Mouse (Mus musculus) T-helper 1 cell (primary cell): ENCODE measurements at regions not wholly inside any gene's neighbourhood (a gene's known extent, or its start where the extent isn't known, plus 50 kb on each side); places are given as distances from the start of the nearest gene placed in this dataset.

ENCODE experiments used
- in situ Hi-C: fragments of 300-600 bp; cut with MboI, MseI; formaldehyde crosslinking; loops from one replicate; pipeline ENCODE4 v1.15.1; 2025; ENCODE audit warnings: high pct_unique_total_duplicates

DNA sequence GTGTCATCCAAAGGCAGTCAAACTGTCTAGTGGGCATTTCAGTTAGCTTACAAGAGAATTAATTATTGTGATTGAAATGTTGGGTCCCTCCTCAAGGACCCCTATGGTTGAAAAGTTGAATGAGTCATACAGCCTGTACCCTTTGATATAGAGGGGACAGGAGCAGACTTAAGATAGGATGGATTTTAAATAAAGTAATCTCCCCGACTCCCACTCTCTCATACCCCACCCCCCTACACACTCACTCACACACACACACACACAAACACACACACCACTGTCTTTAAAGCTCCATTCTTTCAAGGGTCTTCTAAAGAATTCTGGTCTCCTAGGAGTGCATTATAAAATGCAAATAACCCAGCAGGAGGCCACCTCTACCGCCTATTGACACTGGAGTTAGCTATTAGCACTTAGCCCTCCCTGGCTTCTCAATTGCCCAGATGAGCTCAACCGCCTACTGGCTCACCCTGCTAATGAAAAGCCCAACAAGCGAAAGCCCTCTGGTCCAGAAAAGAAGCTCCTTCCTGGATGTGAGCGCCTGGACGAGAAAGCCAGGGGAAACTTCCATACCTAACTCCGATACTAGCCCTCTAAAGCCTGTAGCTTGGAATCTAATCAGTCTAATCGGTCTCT is 236.3 kb upstream of the Rgma start:
- in situ Hi-C loops, result loop anchor here (10.0 kb wide), 1 partner anchor 704 kb away; no protein-coding TSS in a partner anchor

DNA sequence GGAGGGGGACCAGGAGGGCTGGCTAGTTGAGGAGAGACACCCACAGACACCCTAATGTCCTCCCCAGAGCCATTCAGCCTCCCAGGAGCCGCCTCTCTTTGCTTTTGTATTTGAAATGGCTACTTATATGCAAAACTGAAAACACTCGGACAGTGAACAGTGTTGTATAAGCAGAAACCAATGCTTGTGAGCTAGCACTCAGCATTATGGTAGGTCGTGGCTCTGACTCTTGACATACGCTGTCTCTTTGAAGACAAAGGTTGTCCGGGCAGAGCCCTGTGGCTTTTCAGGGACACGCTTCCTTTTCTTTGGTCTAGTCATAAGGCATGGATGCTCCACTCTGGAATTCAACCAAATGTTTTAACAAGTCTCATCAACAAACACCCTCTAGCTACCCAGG is 235.4 kb upstream of the Rgma start:
- in situ Hi-C loops, result loop anchor here (10.0 kb wide), 1 partner anchor 705 kb away; no protein-coding TSS in a partner anchor

DNA sequence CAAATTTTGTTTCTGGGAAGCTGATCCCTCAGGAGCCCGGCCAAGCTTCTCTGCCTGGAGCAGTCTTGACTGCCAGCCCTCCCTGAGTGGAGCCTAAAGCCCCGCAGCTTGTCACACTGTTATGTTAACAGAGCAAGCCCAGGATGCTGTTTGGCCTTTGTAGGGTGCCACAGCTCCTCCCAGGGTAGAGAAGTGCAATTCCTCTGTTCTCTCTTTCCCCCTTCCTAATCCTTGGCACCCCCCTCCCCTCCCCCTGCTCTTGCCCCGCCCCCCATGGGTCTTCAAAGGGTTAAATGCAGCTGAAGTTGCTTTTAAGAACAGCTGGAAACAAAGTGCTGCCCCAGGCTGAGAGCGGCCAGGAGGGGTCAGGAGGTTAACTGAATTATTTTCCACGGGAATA is 234.1 kb upstream of the Rgma start:
- in situ Hi-C loops, result no loop called here

DNA sequence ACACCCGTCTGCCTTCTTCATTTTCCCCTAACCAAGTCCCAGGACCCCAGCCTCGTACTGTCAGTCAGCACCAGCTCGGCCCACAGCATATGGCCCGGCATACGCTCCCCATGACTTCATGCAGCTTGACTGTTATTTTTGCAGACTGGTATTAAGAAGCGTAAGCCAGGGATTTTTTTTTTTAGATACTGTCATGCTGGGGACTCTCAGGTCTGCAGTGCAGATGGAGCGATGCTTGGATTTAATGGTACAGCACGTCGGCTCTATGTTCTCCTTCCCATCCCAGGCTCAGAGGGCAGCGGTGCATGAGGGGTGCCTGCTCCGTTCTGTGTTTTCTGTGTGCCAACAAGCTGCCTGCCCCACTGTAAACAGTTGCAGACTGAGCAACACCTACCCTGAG is 231.4 kb upstream of the Rgma start:
- in situ Hi-C loops, result no loop called here

DNA sequence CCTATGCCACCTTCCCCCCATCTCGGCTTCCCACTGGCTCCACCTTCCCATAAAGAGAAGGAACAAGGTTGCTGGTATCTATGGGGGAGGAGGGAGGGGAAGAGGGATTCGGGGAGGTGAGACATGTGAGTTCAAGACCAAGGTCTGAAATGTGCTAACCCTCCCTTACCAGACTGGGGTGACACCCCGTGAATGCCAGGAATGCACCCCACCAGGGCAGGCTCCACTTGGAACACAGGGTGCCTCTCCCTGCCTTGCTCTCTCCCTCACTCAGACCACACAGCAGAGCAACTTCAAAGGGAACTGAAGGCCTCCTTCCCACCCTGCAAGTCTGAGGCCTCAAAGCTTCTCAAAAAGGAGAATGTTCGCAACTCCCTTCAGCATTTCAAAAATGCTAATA is 230.5 kb upstream of the Rgma start:
- in situ Hi-C loops, result no loop called here

DNA sequence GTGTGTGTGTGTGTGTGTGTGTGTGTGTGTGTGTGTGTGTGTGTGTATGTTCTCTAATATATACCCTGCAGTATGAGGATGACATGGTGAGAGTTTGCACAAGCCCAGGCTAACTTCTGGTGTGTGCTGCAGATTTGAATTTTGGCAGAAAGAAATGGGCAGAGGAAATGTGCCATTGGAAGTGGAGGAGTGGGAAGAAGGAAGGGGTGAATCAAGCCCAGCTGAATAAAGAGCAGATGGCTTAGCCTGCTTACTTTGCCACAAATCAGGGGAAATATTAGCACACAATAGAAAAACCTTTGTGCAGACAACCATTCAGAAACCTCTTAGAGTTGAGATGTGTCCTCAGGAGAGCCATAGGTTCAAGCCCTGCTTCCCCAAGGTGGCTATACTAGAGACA is 228.1 kb upstream of the Rgma start:
- in situ Hi-C loops, result no loop called here

DNA sequence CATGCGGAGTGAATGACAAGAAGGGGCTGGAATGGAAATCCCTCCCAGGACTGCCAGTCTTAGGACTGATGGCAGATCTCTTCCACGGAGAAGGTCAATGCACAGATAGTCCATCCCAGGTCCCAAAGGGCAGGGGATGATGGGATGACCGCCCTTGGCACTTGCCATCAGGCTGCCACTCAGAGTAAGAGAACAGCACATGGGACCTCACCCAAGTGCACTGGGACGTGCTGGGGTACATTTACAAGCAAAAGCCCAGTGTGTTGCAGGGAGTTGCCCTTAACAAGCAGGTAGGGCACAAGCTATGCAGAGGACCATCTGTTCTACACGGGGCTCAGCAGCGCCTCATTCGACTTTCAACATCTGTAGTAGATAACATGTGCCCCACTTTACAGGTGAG is 224.9 kb upstream of the Rgma start:
- in situ Hi-C loops, result no loop called here

DNA sequence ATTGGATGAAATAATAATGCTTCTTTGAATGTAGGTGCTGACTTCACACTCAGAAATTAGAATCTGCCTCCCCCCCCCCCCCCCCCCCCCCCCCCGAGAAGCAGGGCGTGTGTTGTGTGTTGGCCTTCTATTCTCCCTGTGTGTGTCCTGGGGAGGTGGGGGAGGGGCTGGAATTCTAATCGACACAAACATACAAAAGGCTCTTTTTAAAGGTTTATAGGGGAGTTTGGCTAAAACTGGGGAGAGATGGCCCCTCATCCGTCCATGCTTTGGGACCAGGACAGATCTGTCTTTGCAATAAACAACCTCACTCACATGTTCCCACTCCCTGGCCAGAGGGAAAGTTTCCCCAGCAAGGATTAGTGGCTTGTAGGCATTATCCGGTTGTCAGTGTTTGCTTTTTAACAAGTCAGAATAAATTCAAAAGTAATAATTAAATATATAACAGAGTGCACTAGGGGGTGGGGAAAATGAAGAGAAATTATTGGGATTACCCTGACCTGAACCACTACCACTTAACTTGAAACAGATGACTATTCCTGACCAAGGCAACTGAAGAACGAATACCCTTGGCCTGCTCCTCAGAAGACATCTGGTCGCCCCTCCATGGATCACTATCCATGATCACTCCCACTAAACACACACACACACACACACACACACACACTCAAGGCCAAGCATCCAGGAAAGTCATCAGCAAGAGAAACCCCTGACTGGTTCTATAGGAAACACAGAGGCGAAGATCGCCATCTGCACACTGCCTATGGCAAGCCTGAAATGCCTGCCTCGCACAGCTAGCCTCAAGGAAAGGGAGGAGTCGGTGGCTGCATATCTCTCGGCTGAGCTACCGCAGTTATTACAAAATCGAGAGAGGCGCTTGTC is 223.5 kb upstream of the Rgma start:
- in situ Hi-C loops, result no loop called here

DNA sequence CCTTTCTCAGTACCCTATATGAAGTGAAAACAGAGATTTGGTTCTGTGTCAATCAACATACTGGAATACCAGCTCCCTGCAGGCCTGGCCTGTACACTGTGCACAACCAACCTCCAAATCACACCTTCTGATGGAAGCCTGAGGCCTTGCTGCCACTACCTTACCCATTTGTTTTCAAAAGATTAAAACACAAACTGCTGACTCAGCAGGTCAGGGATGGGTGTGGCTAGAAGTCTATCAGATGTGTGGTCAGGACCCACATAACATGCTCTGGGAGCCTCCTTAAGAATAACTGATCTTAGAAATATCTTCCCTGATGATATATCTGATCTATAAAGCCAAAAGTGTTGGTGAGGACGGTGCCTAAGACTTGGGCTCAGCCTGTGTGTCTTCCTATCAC is 221.6 kb upstream of the Rgma start:
- in situ Hi-C loops, result no loop called here

DNA sequence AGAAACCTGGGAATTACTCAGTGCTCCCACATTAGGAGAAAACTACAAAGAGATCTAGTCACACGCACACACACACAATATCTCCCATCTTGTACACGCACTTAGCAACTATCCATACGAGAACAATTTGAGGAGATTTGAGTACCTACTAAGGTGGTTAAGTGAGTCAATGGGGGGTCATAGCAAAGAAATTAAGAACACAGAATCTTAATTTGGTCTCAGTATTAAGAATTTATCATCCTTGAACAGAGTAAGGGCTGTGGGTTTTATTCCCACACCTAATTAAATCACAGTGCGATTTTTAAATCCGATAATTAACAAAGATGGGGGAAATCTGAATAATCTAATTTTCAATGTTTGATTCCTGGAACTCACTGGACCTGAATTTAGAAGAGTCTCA is 216.5 kb upstream of the Rgma start:
- in situ Hi-C loops, result no loop called here

DNA sequence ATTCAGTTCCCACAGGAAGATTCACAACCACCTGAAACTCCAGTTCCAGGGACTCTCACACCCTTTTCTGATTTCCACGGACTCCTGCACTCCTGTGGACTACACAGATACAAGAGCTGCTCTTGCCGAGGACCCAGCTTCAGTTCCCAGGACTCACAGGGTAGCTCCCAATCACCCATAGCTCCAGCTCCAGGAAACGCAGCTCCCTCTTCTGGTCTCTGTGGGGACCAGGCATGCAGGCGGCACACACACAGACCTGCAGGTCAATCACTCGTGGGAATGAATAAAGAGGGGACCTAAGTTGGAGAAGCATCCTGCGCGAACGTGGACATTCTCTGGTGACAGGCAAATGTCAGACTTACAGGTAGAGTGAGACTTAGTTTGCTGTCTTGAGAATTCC is 214.3 kb upstream of the Rgma start:
- in situ Hi-C loops, result no loop called here

DNA sequence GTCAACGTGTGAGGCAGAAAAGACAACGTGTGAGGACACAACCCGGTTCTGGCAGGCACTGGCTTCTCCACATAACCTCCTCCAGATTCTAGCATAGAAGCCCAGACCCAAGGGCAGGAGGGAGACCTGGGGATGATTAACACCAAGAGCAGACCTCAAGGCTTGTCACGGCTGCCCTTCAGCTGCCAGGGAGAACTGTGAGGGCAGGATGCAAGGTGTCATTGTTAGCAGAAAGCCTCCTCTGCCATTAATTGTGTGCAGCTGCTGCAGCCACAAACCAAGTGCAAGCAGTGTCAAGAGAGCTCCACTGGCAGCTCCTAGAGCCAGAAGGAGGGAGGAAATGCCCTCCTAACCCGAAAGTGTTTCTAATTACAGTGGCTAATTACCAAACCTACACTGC is 211.6 kb upstream of the Rgma start:
- in situ Hi-C loops, result no loop called here

DNA sequence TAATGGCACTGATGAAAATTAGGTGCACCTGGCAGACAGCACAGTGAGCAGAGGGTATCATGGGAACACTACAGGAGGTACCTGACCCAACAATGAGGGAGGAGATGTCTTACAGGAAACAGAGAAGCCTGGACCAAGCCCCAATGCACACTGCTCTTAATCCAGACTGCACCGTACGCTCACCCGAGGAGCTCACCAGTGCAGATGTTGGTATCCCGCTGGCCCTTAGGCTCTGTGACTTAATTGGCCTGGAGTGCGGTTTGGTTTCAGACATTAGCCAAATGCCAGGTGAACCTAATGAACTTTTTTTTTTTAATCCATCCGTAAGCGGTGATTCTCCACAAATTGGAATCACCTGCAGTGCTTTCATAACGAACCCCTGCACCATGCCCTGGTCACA is 209.8 kb upstream of the Rgma start:
- in situ Hi-C loops, result no loop called here

DNA sequence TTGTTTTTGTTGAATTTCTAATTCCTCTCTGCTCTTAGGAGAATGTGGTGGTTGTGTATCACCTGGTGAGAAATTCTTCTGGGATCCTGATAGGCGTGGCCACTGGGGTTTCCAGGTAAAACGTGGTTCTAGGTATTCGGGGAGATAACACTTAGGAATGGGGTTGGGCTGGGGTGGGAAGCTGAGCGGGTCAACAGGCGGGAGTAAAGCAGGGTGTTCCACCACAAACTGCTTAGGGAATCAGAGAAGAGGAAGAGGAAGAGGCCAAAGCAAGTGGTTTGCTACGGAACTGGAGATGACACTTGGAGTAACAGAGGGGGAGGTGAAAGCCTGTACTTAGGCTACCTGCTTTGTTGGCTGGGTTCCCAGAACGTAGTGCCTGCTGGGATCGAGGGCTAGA is 205.9 kb upstream of the Rgma start:
- in situ Hi-C loops, result no loop called here

DNA sequence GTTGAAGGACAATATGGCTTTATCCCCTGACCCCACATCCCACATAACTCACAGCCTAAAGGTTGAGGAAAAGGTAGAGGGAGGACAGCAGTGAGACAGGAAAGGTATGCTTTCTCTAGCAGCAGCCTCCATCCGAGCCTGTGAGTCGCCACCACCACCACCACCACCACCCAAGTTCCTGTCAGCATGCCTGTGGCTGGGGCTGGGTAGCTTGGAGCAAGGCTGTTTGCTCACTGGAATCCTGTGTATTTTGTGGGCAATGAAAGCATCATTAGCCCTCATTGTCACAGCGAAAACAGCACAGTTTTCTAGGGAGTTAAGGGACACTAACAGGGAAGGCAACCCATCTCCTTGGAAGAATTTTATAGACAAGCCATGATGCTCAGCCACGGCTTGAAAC is 202.7 kb upstream of the Rgma start:
- in situ Hi-C loops, result no loop called here

DNA sequence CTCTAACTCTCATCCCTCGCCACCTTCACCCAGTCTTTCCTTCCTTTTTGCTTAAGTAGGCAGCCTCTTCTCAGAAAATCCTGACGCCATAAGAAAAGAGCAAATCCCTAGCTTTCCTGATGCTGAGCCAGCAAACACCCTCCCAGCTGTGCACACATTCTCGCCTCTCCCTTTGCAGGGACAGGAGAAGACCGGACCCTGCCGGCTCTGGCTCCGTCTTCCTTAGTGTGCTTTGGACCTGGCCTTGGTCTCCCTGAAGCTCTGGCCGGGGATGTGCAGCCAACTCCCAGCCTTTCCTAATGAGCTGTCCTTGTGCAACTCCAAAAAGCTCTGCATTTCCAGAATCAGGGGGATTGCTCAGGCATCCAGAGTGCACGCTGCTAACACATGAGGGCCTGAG is 191.5 kb upstream of the Rgma start:
- in situ Hi-C loops, result no loop called here

DNA sequence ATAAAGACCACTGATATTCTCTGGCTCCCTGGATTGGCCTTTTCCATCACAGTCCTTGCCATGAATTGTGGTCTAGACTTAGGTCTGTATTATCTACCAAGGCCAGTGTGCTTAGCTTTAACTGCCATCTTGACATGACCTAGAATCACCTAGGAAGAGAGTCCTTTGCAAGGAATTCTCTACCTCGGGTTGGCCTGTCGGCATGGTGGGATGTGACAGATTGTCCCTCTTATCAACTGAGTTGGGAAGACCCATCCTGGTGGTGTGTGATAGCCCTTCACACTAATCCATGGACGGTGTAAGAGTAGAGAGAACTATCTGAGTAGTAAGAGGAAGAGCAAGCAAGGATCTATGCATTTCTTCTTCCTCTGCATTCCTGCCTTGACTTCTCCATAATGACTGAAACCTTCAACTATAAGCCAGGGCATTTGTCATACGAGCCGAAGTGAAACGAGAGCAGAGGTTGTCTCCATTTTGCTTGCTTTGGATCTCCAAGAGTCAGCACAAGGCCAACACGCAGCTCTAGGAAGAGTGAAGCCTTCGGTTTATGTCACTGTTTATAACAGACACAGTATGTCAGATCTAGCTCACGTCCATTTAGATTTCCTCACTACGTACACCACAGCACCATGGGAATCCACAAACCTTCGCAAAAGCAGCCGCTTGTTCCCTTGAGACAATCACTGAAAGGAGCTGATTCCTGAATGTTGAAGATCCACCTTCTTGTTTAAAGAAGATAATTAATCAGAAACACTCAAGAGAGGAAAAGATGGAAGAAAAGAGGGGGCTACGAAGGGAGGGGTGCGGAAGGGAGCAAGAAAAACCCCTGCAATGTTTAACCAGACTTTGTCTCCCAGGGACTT is 190.9 kb upstream of the Rgma start:
- in situ Hi-C loops, result no loop called here

DNA sequence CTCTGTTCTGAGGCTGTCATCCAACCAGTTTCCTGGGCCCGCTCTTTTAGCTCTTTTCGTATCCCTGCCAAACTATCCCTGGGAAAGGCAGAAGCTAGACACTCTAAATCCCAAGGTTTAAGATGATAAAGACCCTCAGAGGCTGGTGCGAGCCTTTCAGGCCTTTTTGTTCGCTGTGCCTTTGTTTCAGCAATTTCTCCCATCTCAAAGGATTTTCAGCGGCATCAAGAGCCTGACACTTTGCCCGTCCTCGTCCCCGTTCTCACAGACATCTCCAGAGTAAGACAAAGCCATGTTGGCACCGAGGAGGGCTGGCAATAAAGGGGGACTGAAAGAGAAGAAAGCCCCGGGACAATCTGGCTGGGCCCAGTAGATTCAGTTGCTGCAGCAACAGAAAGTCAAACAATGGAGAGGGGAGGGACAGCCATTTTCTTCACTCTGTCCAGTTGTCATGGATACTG is 190.2 kb upstream of the Rgma start:
- in situ Hi-C loops, result no loop called here

DNA sequence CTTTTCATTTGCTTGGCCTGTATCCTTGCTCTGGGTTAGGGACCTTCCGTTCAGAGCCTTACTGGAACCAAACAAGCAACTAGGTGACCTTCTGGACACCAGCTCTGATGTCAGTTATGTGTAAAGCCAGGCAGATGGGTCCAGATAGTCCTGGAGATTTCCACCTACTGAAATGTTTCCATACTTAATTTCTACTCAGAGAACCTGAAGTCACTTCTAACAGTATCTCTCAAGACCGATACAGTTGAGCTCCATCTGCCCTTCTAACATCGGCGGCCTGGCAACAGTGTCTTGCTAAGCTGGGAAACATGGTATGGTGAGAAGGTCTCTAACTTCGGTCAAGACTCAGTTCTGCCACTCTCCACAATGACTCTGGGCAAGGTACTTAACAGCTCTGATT is 189.7 kb upstream of the Rgma start:
- in situ Hi-C loops, result no loop called here

DNA sequence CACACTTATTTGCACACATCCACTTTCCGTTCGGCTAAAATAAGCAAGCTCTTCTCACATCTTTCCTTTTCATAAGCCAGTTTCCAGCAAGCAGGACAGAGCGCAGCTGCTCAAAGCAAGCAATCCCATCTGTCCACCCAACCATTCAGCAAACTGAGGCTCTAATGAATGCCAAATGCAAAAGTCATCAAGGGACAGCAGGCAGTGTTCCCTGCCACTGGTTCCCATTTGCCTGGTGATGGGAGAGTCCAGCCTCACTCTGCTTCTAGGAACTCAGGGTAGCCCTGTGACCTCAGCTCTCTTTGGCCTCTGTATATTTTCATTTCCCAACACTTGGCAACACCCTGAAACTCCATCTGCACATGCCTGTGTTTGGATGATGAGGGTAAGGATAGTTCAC is 188.8 kb upstream of the Rgma start:
- in situ Hi-C loops, result no loop called here

DNA sequence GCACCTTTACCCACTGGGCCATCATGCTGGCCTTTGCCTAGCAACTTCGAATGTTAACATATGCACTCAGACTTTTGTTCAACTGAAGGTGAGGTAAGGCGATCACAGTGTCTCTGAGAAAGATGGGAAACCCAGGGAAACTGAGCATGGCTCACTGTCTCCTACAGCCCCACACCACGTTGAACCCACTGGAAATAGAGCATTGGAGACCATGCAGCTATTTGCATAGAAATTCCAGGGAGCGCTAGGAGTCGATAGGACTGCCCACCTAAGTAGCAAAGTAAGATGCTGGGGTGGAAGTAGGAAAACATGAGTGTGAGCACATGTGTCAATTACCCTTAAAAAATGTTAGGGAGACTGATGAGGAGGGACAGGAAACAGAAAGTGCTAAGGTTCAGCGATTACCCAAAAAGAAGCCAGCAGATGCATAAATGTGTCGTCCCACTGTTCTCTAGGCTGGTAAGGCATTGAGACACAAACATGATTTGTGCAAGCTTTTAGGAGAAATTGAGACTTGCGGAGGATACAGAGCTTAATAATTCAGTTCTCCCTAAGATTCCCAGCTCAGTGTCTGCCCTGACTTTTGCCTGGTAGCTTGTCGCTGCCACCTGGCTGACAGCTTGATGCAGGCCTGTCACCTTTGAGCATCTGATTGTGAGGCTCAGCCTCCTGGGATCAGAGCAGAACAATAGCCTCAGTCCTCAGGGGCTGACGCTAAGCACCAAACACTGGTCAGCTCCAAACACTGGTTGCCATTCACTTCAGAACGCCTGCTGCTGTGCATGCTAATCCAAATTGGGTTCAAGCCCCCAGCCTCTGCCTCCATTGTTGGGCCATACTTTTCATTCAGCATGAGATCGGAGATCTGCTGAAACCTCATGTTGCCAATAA is 183.7 kb upstream of the Rgma start:
- in situ Hi-C loops, result no loop called here
